19 mouse cellular contexts compared by ENCODE assay signal in genomic region chr8:117923296-117923695, GRCm38 (mm10).
"Had no signal": no experiment of that assay in that cellular context is flagged by ENCODE, and none has a peak within 500 bp of the region (broad histone marks: within the 10 kb centered on the region; RNA-seq: fewer than 3 reads in every experiment).

No protein-coding gene starts in this region.

- DNase-seq: kidney, postnatal 14 days; kidney, postnatal 4 days; left cerebral cortex, postnatal 4 days; liver, embryonic 13.5 days; lung, postnatal 10 days; lung, postnatal 36 days; retina, postnatal 1 day; right cerebral cortex, postnatal 25 days; spleen, adult 18-20 months; thymus, postnatal 25 days had no signal

- H3K9me3 ChIP-seq: limb, embryonic 13.5 days; lung, embryonic 15.5 days; midbrain, embryonic 10.5 days; midbrain, embryonic 13.5 days; neural tube, embryonic 13.5 days; stomach, embryonic 15.5 days had no signal

- H3K27me3 ChIP-seq: liver, embryonic 13.5 days; lung, embryonic 15.5 days; megakaryocyte, embryonic 14.5 days; neural tube, embryonic 13.5 days; stomach, embryonic 15.5 days had no signal

- H3K27ac ChIP-seq: limb, embryonic 13.5 days; liver, embryonic 13.5 days; lung, embryonic 15.5 days; midbrain, embryonic 10.5 days; midbrain, embryonic 13.5 days; neural tube, embryonic 13.5 days; stomach, embryonic 15.5 days had no signal

- ATAC-seq: midbrain, embryonic 13.5 days; midbrain, embryonic 16.5 days had no signal

- H3K36me3 ChIP-seq: limb, embryonic 13.5 days; liver, embryonic 13.5 days; lung, embryonic 15.5 days; midbrain, embryonic 10.5 days; midbrain, embryonic 13.5 days; neural tube, embryonic 13.5 days; stomach, embryonic 15.5 days had no signal

- H3K4me1 ChIP-seq: limb, embryonic 13.5 days; liver, embryonic 13.5 days; lung, embryonic 15.5 days; megakaryocyte, embryonic 14.5 days; midbrain, embryonic 13.5 days; neural tube, embryonic 13.5 days; stomach, embryonic 15.5 days had no signal

- H3K4me2 ChIP-seq: limb, embryonic 13.5 days; liver, embryonic 13.5 days; lung, embryonic 15.5 days; midbrain, embryonic 13.5 days; neural tube, embryonic 13.5 days; stomach, embryonic 15.5 days had no signal

- H3K4me3 ChIP-seq: limb, embryonic 13.5 days; liver, embryonic 13.5 days; lung, embryonic 15.5 days; megakaryocyte, embryonic 14.5 days; midbrain, embryonic 10.5 days; midbrain, embryonic 13.5 days; myocyte; neural tube, embryonic 13.5 days; stomach, embryonic 15.5 days had no signal

- H3K9ac ChIP-seq: limb, embryonic 13.5 days; liver, embryonic 13.5 days; lung, embryonic 15.5 days; midbrain, embryonic 13.5 days; neural tube, embryonic 13.5 days; stomach, embryonic 15.5 days had no signal
